Mouse (Mus musculus): ENCODE measurements around the gene Mpdu1.

DNA sequence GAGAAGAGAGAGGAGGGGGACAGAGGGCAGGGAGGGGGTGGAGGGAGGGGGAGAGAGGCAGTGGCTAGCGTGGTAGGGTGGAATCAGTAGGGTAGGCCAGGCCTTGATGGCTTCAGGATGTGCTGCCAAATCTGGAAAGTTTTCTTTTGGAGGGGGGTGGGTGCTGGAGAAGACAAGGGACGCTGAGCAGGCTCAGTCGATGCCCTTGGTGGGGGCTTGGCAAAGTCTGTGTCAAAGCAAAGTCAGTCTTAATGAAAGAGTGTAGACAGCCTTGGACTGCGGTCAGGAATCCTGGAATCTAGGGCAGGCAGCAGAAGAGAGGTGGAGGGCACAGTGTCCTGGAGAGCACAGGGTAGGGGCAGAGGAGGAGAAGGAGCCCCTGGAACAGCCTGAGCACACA lies 51.5 kb downstream of the Mpdu1 start:
- TF ChIP-seq CTCF (IDR thresholded peaks at IDR 0.05; ENCODE audit: insufficient read depth, low read depth, low read length) (no peak), POLR2A (IDR thresholded peaks at IDR 0.05; ENCODE audit: insufficient read depth, low read depth, low read length) (no peak)

All from olfactory bulb, adult 2 months (tissue).